Mouse (Mus musculus) CH12.LX (cell line): ENCODE measurements around the gene Col4a1.

ENCODE experiments used
- CTCF ChIP-seq, 2 experiments: IDR thresholded peaks in 1 of 2; conservative IDR thresholded peaks in 1 of 2; 2 replicates each; pipeline ENCODE4 v1.5.1; 2011 to 2012; ENCODE audit warnings: low read depth in 2 of 2, low read length in 2 of 2, improper control_type of control experiment in 1 of 2, inconsistent platforms in 1 of 2, mild to moderate bottlenecking in 1 of 2, moderate library complexity in 1 of 2
- JUND ChIP-seq: conservative IDR thresholded peaks from 2 replicates; pipeline ENCODE4 v1.6.1; 2011; ENCODE audit warnings: low read depth, low read length, improper control_type of control experiment
- MAX ChIP-seq: IDR thresholded peaks from 2 replicates; pipeline ENCODE4 v1.6.1; 2011; ENCODE audit warnings: low read length, improper control_type of control experiment
- MEF2A ChIP-seq: IDR thresholded peaks from 2 replicates; pipeline ENCODE4 v1.6.1; 2014; ENCODE audit warnings: low read depth, mild to moderate bottlenecking, inconsistent platforms, low read length, improper control_type of control experiment, borderline replicate concordance
- POLR2A ChIP-seq: IDR thresholded peaks from 2 replicates; pipeline ENCODE4 v1.6.1; 2011; ENCODE audit warnings: low read depth, mild to moderate bottlenecking, improper control_type of control experiment, low read length
- TBP ChIP-seq: conservative IDR thresholded peaks from 2 replicates; pipeline ENCODE4 v1.6.1; 2011; ENCODE audit warnings: low read depth, low read length, improper control_type of control experiment

DNA sequence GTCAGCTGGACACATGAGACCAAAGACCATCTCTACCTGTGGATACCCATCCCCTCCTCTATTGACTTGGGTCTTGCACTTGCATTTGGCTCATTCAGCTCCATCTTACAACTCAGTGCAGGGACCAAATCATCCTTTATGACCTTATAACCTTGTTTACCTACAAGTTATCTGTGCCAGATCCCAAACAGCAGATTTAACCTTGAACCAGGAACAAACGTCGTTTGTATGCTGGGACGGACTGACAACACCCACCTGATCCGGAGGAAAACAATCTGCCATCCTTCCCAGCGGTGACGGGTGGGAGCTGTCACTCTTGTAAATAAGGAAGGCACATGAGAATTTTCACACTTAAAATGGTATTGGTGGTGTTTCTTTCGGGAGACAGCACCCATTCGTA is 163.8 kb downstream of the Col4a1 start:
- no peak for TF ChIP-seq CTCF (conservative IDR thresholded peaks at IDR 0.05 in 1 of 2, IDR thresholded peaks at IDR 0.05 in 1 of 2; ENCODE audit: low read depth in 2 of 2, low read length in 2 of 2)
- TF ChIP-seq MEF2A: no peak
- no peak for TF ChIP-seq MAX
- TF ChIP-seq TBP: no peak
- no peak for TF ChIP-seq POLR2A
- TF ChIP-seq JUND: no peak
